Mouse (Mus musculus) testis, adult 10 weeks (tissue): ENCODE data around the gene Rasal1. TPM values are rescaled to one million over a fixed set of nuclear protein-coding genes. Genes with fewer than 3 reads are reported as not detected.

ENCODE experiments used
- polyA plus RNA-seq: library from polyadenylated mRNA; stranded (reverse); fragments of 350-450 nt; fragmentation: Illumina TruSeq; extraction: RNeasy Lipid Tissue Mini Kit (QIAGEN cat#74804); gene quantifications from one replicate; pipeline ENCODE4 v1.2.3, GENCODE M21; 2014; ENCODE audit warnings: low read depth, low replicate concordance

Rasal1 gene
- 0.20 TPM for polyA plus RNA-seq

GRCm38 (mm10) chr5:120648569-120649373 lies at the start of gene Rasal1:
Gene Rasal1 (plus strand): TSS chr5:120648812.

GRCm38 (mm10) chr5:120612442-120612821 lies 36.2 kb upstream of the Rasal1 start, which contains the start of the genes Rita1 and Ddx54:
Gene Rita1 (minus strand): TSS chr5:120612589.
Gene Ddx54 (plus strand): TSS chr5:120612739.

GRCm38 (mm10) chr5:120634131-120634530 lies 14.5 kb upstream of the Rasal1 start, which contains the start of gene Cfap73:
Gene Cfap73 (minus strand): TSS chr5:120634235.

GRCm38 (mm10) chr5:120711827-120712226 lies 63.2 kb downstream of the Rasal1 start, which contains the start of gene Dtx1:
Gene Dtx1 (minus strand): TSS chr5:120711927.

Other genes starting within 250 kb of the Rasal1 start
- not detected for gene Lhx5, start 217.1 kb upstream of the Rasal1 start, polyA plus RNA-seq
- not detected for gene Sdsl, start 176.0 kb upstream of the Rasal1 start, polyA plus RNA-seq
- not detected for gene Sds, start 172.3 kb upstream of the Rasal1 start, polyA plus RNA-seq
- 2.3 TPM for gene Plbd2, start 145.2 kb upstream of the Rasal1 start, polyA plus RNA-seq
- not detected for gene Slc8b1, start 137.6 kb upstream of the Rasal1 start, polyA plus RNA-seq
- gene Tpcn1, start 60.1 kb upstream of the Rasal1 start, polyA plus RNA-seq, result 1.5 TPM
- 6.5 TPM for gene Iqcd, start 59.8 kb upstream of the Rasal1 start, polyA plus RNA-seq
- gene Rita1, start 36.2 kb upstream of the Rasal1 start, polyA plus RNA-seq, result not detected
- gene Ddx54, start 36.1 kb upstream of the Rasal1 start, polyA plus RNA-seq, result 0.50 TPM
- not detected for gene Cfap73, start 14.6 kb upstream of the Rasal1 start, polyA plus RNA-seq
- 1.8 TPM for gene Dtx1, start 63.1 kb downstream of the Rasal1 start, polyA plus RNA-seq
- gene Oas2, start 101.0 kb downstream of the Rasal1 start, polyA plus RNA-seq, result 0.43 TPM
- gene Oas3, start 128.8 kb downstream of the Rasal1 start, polyA plus RNA-seq, result not detected
- gene Oas1e, start 146.7 kb downstream of the Rasal1 start, polyA plus RNA-seq, result not detected
- gene Oas1c, start 163.7 kb downstream of the Rasal1 start, polyA plus RNA-seq, result 0.08 TPM
- not detected for gene Oas1f, start 198.6 kb downstream of the Rasal1 start, polyA plus RNA-seq
- not detected for gene Oas1h, start 212.6 kb downstream of the Rasal1 start, polyA plus RNA-seq
- not detected for gene Oas1g, start 238.8 kb downstream of the Rasal1 start, polyA plus RNA-seq